Mouse (Mus musculus) sigmoid colon, adult 10 weeks (tissue): ENCODE data around the gene Olfr1013. TPM values are rescaled to one million over a fixed set of nuclear protein-coding genes. Genes with fewer than 3 reads are reported as not detected.

Source experiments
- polyA plus RNA-seq: library from polyadenylated mRNA; stranded (reverse); fragments of 350-450 nt; fragmentation: Illumina TruSeq; extraction: RNeasy Lipid Tissue Mini Kit (QIAGEN cat#74804); gene quantifications from one replicate; pipeline ENCODE4 v1.2.3, GENCODE M21; 2014; ENCODE audit warnings: low read depth, low replicate concordance

The Olfr1013 gene
- polyA plus RNA-seq: not detected

DNA sequence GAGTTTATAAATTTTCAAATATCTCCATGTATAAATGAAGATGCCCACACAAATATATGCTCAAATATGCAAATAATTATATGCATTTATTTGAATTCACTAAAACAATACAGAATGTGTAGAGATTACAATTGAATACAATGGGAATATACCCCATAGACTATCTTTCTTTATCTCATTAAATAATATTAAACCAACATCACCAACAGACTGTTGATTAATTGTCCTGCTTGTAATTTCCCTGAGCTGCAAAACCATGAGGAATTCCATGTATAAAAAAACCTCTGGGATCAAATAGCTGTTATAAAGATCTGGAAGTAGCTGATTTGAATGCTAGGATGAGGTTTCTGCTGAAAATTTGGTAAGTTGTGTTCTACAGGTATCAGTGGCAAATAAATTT is at the start of gene Olfr1013:
Olfr1013 (plus strand) TSS at position 301 of the 400 bp plus-strand sequence.

GRCm38 (mm10) chr2:85762666-85763065 is 4.2 kb upstream of the Olfr1013 start, which contains the start of gene Olfr1012:
TSS of gene Olfr1012 (minus strand) at chr2:85762766.

GRCm38 (mm10) chr2:85772413-85772812 is 5.5 kb downstream of the Olfr1013 start, which contains the start of gene Olfr1014:
TSS of gene Olfr1014 (plus strand) at chr2:85772713.

DNA sequence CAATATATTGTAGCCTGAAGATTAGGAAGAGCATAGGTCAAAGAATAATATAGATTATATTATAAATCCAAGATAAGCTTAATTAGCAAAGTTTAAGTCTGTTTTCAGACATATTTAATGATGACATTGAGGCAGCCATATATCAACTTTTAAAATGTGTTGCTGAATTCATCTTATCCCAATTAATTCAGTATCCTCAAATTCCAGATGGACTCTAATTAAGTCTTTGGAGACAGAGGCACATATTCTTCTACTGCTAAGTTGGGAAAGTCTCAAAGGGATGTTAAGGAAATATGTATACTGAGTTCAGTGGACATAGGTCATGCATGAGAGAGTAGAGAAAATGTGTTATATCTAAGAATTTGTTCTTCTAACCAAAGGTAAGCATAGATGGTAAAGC is 14.8 kb downstream of the Olfr1013 start, which contains the start of gene Olfr1015:
Olfr1015 (plus strand) TSS at position 301 of the 400 bp plus-strand sequence.

DNA sequence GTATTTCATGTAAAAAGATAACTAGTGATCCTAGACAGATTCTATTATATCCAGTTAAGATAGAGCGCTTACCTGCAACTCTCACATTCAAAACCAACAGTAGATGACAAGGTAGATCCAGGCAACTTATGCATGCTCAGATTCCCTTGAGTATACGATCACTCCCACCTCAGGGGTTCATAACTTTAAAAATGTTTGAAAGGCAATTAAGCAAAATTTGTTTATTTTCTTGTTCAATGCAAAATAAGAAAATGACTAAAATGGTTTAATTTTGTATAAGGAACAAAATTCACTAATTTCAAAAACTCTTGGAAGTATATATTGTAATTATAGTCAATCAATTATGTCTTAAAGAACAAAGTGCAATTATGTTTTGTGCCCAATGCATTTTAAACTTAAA is 35.5 kb downstream of the Olfr1013 start, which contains the start of gene Olfr1016:
Olfr1016 (minus strand) TSS at position 101 of the 400 bp plus-strand sequence.

DNA sequence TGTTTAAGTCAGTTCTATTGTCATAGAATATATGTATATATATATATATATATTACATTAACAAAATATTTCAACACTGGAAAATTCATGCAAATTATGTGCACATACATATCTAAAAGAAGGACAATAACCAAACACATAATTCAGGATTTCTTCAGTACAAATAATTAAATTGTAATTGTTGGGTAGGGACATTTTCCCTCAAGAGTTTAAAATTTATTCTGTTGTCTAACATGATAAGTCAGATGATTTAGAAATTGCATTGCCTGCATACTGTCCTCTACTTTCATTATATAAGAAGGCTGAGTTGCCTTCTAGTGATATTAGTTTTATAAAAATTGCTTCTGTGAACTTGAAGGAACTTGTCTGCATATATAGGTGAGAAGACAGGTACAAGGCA is 51.3 kb downstream of the Olfr1013 start, which contains the start of gene Olfr1018:
Olfr1018 (plus strand) TSS at position 301 of the 400 bp plus-strand sequence.

Other genes starting within 250 kb of the Olfr1013 start
- not detected for gene 4833423E24Rik, start 248.1 kb upstream of the Olfr1013 start, polyA plus RNA-seq
- not detected for gene Olfr996, start 187.9 kb upstream of the Olfr1013 start, polyA plus RNA-seq
- not detected for gene Olfr998, start 178.2 kb upstream of the Olfr1013 start, polyA plus RNA-seq
- gene Olfr1000, start 155.2 kb upstream of the Olfr1013 start, polyA plus RNA-seq: not detected
- not detected for gene Olfr1002, start 116.4 kb upstream of the Olfr1013 start, polyA plus RNA-seq
- gene Olfr154, start 102.6 kb upstream of the Olfr1013 start, polyA plus RNA-seq: not detected
- not detected for gene Olfr1006, start 88.3 kb upstream of the Olfr1013 start, polyA plus RNA-seq
- not detected for gene Olfr1008, start 77.7 kb upstream of the Olfr1013 start, polyA plus RNA-seq
- not detected for gene Olfr1009, start 51.7 kb upstream of the Olfr1013 start, polyA plus RNA-seq
- gene Olfr1012, start 4.3 kb upstream of the Olfr1013 start, polyA plus RNA-seq: not detected
- not detected for gene Olfr1014, start 5.6 kb downstream of the Olfr1013 start, polyA plus RNA-seq
- not detected for gene Olfr1015, start 14.9 kb downstream of the Olfr1013 start, polyA plus RNA-seq
- not detected for gene Olfr1016, start 35.4 kb downstream of the Olfr1013 start, polyA plus RNA-seq
- gene Olfr1018, start 51.4 kb downstream of the Olfr1013 start, polyA plus RNA-seq: not detected
- gene Olfr1019, start 78.4 kb downstream of the Olfr1013 start, polyA plus RNA-seq: not detected
- gene Olfr1020, start 79.9 kb downstream of the Olfr1013 start, polyA plus RNA-seq: not detected
- gene Olfr1022, start 101.5 kb downstream of the Olfr1013 start, polyA plus RNA-seq: not detected
- not detected for gene Olfr1023, start 118.5 kb downstream of the Olfr1013 start, polyA plus RNA-seq
- not detected for gene Olfr1024, start 138.0 kb downstream of the Olfr1013 start, polyA plus RNA-seq
- not detected for gene Olfr1025-ps1, start 148.1 kb downstream of the Olfr1013 start, polyA plus RNA-seq
- not detected for gene Olfr1026, start 154.5 kb downstream of the Olfr1013 start, polyA plus RNA-seq
- not detected for gene Olfr1028, start 183.3 kb downstream of the Olfr1013 start, polyA plus RNA-seq
- 0.09 TPM for gene Olfr1029, start 206.8 kb downstream of the Olfr1013 start, polyA plus RNA-seq
- not detected for gene Olfr1030, start 212.2 kb downstream of the Olfr1013 start, polyA plus RNA-seq
- gene Olfr1031, start 223.2 kb downstream of the Olfr1013 start, polyA plus RNA-seq: not detected
- not detected for gene Olfr1032, start 238.4 kb downstream of the Olfr1013 start, polyA plus RNA-seq